Mouse (Mus musculus) midbrain, embryonic 16.5 days (tissue): ENCODE data around the gene AW822073. TPM values are rescaled to one million over a fixed set of nuclear protein-coding genes. Genes with fewer than 3 reads are reported as not detected.
"Not testable (repeated sequence)": the region's sequence is repeated elsewhere in the genome, so short reads cannot be mapped to it uniquely, and the experiment has no call there.

Experiments used
- ATAC-seq: fragments of 200-750 bp; cut with Nextera tagmentation; 2 replicates; pipeline ENCODE4 v1.8.0; 2017; ENCODE audit warnings: moderate TSS enrichment
- H3K27ac ChIP-seq: fragments of 300-500 bp; sonication (generic); 2 replicates; pipeline ENCODE4 v1.5.1; 2014; ENCODE audit warnings: mild to moderate bottlenecking, low read length, mixed read lengths
- H3K27me3 ChIP-seq: fragments of 300-500 bp; sonication (generic); 2 replicates; pipeline ENCODE4 v1.6.1; 2014; ENCODE audit warnings: low read depth, low read length, mixed read lengths; ENCODE audit not compliant: control insufficient read depth, insufficient read depth
- H3K36me3 ChIP-seq: fragments of 300-500 bp; sonication (generic); 2 replicates; pipeline ENCODE4 v1.6.1; 2014; ENCODE audit warnings: mild to moderate bottlenecking, low read length, moderate library complexity, mixed read lengths; ENCODE audit not compliant: control insufficient read depth, insufficient read depth
- H3K4me1 ChIP-seq: fragments of 300-500 bp; sonication (generic); 2 replicates; pipeline ENCODE4 v1.6.1; 2014; ENCODE audit warnings: mild to moderate bottlenecking, low read length, mixed read lengths; ENCODE audit not compliant: control insufficient read depth, insufficient read depth
- H3K4me2 ChIP-seq: fragments of 300-500 bp; sonication (generic); 2 replicates; pipeline ENCODE4 v1.6.1; 2014; ENCODE audit warnings: mild to moderate bottlenecking, low read length, mixed read lengths
- H3K4me3 ChIP-seq: fragments of 300-500 bp; sonication (generic); 2 replicates; pipeline ENCODE4 v1.5.1; 2014; ENCODE audit warnings: low read depth, mild to moderate bottlenecking, low read length, moderate library complexity, mixed read lengths
- H3K9ac ChIP-seq: fragments of 300-500 bp; sonication (generic); 2 replicates; pipeline ENCODE4 v1.6.1; 2014; ENCODE audit warnings: low read depth, low read length, mixed read lengths
- H3K9me3 ChIP-seq: fragments of 300-500 bp; sonication (generic); replicated peaks from 2 replicates; pipeline ENCODE4 v1.6.1; 2014; ENCODE audit warnings: mild to moderate bottlenecking, low read length, mixed read lengths; ENCODE audit not compliant: control insufficient read depth, poor library complexity, severe bottlenecking
- WGBS: fragments of 180-500 bp; shearing (Covaris S2); extraction: QIAGEN DNeasy Blood & Tissue Kit; methylation state at CpG from one replicate; pipeline ENCODE4 v1.1.7; 2014; 5-methylcytosine and 5-hydroxymethylcytosine counted together
- polyA plus RNA-seq: library from polyadenylated mRNA; unstranded; fragments of >200 nt; fragmentation: Nextera tagmentation; extraction: Ambion mirVana; gene quantifications from 2 replicates; pipeline ENCODE4 v1.2.1, GENCODE M21; 2015

Gene AW822073
- not detected in 2 replicates for polyA plus RNA-seq

GRCm38 (mm10) chr10:58224827-58225785 is at the start of gene AW822073:
Gene AW822073 (minus strand): TSS chr10:58224930.
- not testable (repeated sequence) for ATAC-seq, H3K9ac ChIP-seq, H3K27ac ChIP-seq, H3K4me3 ChIP-seq, H3K4me2 ChIP-seq, H3K4me1 ChIP-seq, H3K9me3 ChIP-seq, H3K27me3 ChIP-seq, H3K36me3 ChIP-seq
- 86% methylated on average over 16 of the region's 18 CpGs for WGBS

GRCm38 (mm10) chr10:58258466-58258865 is 33.7 kb upstream of the AW822073 start:
- H3K27ac ChIP-seq = no peak overlapping the region
- no peak overlapping the region for H3K4me3 ChIP-seq
- no peak overlapping the region for H3K4me2 ChIP-seq
- no peak overlapping the region for H3K9ac ChIP-seq
- peaks cover 18% of the 10 kb centered on the region for H3K4me1 ChIP-seq
- H3K27me3 ChIP-seq = no peaks in the 10 kb centered on the region
- ATAC-seq = no peak
- H3K9me3 ChIP-seq = no peaks in the 10 kb centered on the region
- peaks cover 13% of the 10 kb centered on the region for H3K36me3 ChIP-seq
- WGBS = 81% methylated on average over 5 of the region's 5 CpGs

GRCm38 (mm10) chr10:58255954-58256353 is 31.2 kb upstream of the AW822073 start:
- Histone ChIP-seq H3K4me2 (peak overlapping the region; percentile 72), H3K27me3 (no peaks in the 10 kb centered on the region), H3K4me1 (peaks cover 18% of the 10 kb centered on the region), H3K36me3 (peaks cover 8% of the 10 kb centered on the region; the same call in 1 of the 2 replicates), H3K9ac (peak overlapping the region; percentile 87), H3K4me3 (peak overlapping the region; percentile 85), H3K27ac (no peak overlapping the region), H3K9me3 (no peaks in the 10 kb centered on the region)
- no peak for ATAC-seq
- WGBS = 10% methylated on average over 4 of the region's 4 CpGs

DNA sequence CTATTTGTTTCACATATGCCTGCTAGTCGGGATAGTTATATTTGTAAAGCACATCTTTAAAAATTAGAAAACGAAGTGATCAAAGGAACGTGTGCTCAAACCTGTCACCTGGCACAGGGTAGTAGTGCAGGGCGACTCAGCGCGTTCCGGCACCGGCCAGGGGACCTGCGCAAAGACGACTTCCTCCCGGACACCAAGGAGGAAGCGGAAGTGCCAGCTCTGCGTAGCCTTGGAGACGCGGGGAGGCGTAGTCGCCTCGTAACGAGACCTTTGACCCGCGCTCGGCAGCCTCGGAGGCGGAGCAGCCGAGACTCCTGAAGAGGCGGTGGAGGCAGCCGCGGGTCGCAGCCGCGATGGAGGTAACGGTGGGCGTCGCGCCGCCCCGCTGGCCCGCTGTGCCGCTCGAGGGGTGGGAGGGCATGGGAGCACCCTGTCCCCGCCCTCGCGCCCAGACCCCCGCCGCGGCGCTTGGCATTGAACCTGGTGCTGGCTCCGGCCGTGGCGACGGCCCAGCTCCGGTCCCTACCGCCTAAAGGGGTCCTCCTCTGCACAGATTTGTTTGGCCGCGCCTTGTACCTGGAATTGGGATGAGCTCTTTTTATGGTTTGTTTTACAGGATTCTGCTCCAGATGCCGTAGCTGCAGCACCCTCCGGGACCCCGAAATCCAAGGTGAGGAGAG is 30.6 kb upstream of the AW822073 start, which contains the start of gene Gcc2:
Gene Gcc2, plus strand, starts transcription at position 285 of the 680 bp plus-strand sequence.
- Histone ChIP-seq H3K27ac (peak within 1 kb of the TSS; percentile 84), H3K4me3 (peak within 1 kb of the TSS; percentile 85), H3K4me1 (peaks cover 18% of the 10 kb centered on the region), H3K36me3 (peaks cover 8% of the 10 kb centered on the region; the same call in 1 of the 2 replicates), H3K4me2 (peak within 1 kb of the TSS; percentile 72), H3K9ac (peak within 1 kb of the TSS; percentile 87), H3K9me3 (no peaks in the 10 kb centered on the region), H3K27me3 (no peaks in the 10 kb centered on the region)
- ATAC-seq = peak; percentile 100
- WGBS = under 1% methylated on average over 50 of the region's 58 CpGs

DNA sequence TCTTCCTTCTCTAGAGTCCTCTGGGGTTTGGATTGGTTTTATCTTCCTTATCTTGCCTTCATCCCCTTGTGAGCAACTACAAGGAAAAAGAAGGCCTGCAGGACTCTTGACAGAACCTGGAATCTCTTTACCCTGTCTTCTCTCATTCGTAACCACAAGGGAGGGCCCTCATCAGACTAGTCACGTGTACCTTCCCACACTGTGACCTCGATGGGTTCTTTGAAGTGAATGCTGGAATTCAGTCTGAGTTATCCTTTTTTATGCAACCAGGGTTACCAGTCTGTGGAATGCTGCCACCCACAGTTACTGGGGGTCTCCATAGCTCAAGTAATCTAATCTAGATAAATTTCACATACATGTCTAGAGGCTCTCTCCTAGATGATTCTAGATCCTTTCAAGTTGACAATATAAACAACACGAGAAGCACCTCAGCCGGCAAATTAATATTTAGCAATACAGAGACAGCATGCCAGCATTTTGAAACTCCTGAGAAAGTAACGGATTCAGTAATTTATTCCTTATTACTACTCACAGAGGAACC is 30.0 kb upstream of the AW822073 start:
- peak overlapping the region; percentile 72 for H3K4me2 ChIP-seq
- no peak overlapping the region for H3K27ac ChIP-seq
- H3K27me3 ChIP-seq = no peaks in the 10 kb centered on the region
- peak; percentile 54 for ATAC-seq
- H3K9me3 ChIP-seq = no peaks in the 10 kb centered on the region
- peaks cover 18% of the 10 kb centered on the region for H3K4me1 ChIP-seq
- H3K9ac ChIP-seq = peak overlapping the region; percentile 87
- WGBS = 19% methylated on average over 6 of the region's 6 CpGs
- peak overlapping the region; percentile 85 for H3K4me3 ChIP-seq
- H3K36me3 ChIP-seq = peaks cover 5% of the 10 kb centered on the region; the same call in 1 of the 2 replicates

DNA sequence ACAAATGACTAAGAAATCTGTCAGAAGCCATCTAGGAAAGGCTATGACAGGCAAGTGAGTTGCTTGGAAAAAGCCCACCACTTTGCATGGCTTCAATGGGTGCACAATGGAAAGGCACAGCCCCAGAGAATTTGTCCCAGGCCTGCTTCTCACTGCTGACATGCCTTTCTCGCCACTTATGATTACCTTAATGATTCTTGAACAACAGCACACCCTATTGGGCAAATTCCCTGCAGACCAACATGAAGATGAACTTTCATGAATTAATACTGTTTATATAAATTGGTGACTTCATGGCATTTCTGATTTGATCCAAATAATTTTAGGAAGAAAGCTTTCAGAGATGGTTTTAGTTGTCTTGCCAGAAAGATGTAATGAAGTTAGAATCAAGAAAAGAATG is 24.8 kb upstream of the AW822073 start:
- H3K4me3 ChIP-seq = no peak overlapping the region
- no peak overlapping the region for H3K4me2 ChIP-seq
- peaks cover 4% of the 10 kb centered on the region for H3K4me1 ChIP-seq
- H3K9me3 ChIP-seq = 0 out of 2 replicates have a peak, but pooled peaks cover 2% of the 10 kb centered on the region
- H3K9ac ChIP-seq = no peak overlapping the region
- 11% methylated on average over 1 of the region's 1 CpGs for WGBS
- H3K36me3 ChIP-seq = no peaks in the 10 kb centered on the region
- no peaks in the 10 kb centered on the region for H3K27me3 ChIP-seq
- H3K27ac ChIP-seq = no peak overlapping the region
- no peak for ATAC-seq

- H3K27ac ChIP-seq, H3K36me3 ChIP-seq, H3K4me1 ChIP-seq, H3K4me2 ChIP-seq, H3K9ac ChIP-seq, H3K4me3 ChIP-seq, H3K9me3 ChIP-seq, H3K27me3 ChIP-seq: not testable (repeated sequence)
- WGBS = 85% methylated on average over 8 of the region's 8 CpGs
- ATAC-seq = peak; percentile 82
These were observed 14.4 kb upstream of the AW822073 start for GRCm38 (mm10) chr10:58238984-58239740.

DNA sequence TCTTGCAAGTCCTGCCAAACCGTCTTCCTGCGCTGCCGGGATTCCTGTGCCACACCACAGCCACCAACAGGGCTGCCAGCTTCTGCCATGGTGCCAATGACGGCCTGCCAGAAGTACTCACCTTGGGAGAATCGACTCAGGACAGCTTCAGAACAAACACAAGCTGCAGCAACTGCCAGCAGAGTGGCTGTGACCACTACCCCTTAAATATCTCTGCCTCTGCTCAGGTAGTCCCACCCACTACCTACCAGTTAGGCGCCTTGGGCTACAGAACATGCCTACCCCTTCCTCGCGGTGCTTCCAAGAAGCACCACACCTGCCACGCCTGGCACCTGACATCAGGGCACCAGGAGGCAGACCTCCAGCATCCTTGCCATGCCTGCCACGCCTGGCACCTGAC is 11.9 kb upstream of the AW822073 start, which contains the start of gene Gm4981:
Gene Gm4981, minus strand, starts transcription at position 89 of the 400 bp plus-strand sequence.
- no peak for ATAC-seq
- H3K27ac ChIP-seq = no peak within 1 kb of the TSS
- 92% methylated on average over 10 of the region's 10 CpGs for WGBS
- no peak within 1 kb of the TSS for H3K9ac ChIP-seq
- peaks cover 8% of the 10 kb centered on the region for H3K9me3 ChIP-seq
- H3K4me3 ChIP-seq = no peak within 1 kb of the TSS
- H3K27me3 ChIP-seq = no peaks in the 10 kb centered on the region
- H3K4me1 ChIP-seq = no peaks in the 10 kb centered on the region
- no peaks in the 10 kb centered on the region for H3K36me3 ChIP-seq
- no peak within 1 kb of the TSS for H3K4me2 ChIP-seq
